Mouse (Mus musculus): Measurements from ENCODE around the gene Nacc2.
A peak's percentile ranks its signal among the peaks of the same experiment; 100 is the strongest.

The Nacc2 gene

DNA sequence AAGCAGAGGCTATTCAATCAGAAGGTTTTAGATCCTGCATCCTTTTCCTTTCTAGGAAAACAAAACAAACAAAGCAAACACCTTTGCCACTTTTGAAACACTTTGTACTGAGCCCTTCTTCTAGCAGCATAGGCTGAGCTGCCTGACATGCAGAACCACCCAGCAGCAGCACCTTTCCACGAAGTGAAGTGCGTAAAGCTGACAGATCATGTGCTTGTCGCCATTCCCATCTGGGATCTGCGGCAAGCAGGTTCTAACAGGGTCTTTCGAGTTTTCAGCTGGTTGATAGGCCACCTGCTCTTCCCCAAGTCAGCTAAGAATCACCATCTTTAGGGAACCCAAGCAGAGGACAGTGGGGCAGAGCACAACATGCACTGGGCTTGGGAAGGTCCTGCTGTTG is 66.8 kb downstream of the Nacc2 start:
- DNase-seq (ENCODE audit: low read depth, low spot score): no peak

GRCm38 (mm10) chr2:26055747-26056102 is 67.3 kb downstream of the Nacc2 start:
- DNase-seq (ENCODE audit: low read depth, low spot score): no peak

DNA sequence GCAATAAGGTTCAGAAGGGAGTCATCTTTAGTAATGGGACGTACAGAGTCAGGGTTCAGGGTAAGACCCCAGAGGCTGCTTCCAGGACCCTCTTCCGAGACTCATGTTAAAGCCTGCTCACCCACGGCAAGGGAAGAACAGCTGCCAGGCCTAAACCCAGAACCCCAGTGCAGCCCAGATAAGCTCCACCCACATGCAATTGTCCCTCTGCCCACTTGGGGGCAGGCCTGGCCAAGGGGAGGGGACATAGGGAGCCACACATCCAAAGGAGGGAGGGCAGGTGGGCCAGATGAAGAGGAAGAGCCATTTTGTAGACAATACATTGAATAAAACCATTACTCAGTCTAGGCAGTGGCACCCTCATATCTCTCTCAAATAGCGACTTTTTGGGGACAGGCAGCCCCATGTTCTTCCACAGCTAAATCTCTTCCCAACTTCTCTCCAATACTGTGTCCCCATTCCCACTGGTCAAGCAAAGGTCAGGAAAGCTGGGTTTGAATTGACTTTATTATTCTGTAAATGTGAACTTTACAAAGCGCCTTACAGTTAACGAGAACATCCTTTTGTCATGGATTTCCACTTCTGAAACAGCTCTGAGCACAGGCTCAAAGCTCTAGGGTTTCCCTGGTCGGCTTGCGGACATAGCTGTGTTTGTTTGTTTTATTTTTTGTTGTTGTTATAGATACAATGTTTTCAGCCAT is 67.8 kb downstream of the Nacc2 start:
- peak; percentile 23 for DNase-seq (ENCODE audit: low read depth, low spot score)

DNA sequence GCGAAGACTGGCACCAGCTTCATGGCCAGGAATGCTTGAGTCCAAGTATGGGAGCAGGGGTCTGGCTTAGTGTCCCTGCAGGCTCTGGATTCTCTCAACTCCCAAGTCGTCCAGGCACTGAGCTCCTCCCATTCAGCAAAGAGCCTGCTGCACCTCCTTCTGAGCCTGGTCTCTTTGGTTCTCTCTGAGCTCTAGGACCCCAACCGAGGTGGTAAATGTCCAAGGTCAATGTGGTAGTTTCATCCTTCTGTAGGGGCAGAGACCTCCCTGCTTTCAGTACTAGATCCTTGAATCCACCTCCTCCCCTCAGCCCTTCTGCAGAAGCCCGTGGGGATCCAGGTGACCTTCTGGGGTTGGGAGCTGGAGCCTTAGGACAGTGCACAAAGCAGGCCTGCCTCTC is 70.2 kb downstream of the Nacc2 start:
- no peak for DNase-seq (ENCODE audit: low read depth, low spot score)

- DNase-seq (ENCODE audit: low read depth, low spot score): no peak
Observed at GRCm38 (mm10) chr2:26048816-26049215, 74.2 kb downstream of the Nacc2 start.

GRCm38 (mm10) chr2:26044216-26044615 is 78.8 kb downstream of the Nacc2 start:
- DNase-seq (ENCODE audit: low read depth, low spot score): no peak

DNA sequence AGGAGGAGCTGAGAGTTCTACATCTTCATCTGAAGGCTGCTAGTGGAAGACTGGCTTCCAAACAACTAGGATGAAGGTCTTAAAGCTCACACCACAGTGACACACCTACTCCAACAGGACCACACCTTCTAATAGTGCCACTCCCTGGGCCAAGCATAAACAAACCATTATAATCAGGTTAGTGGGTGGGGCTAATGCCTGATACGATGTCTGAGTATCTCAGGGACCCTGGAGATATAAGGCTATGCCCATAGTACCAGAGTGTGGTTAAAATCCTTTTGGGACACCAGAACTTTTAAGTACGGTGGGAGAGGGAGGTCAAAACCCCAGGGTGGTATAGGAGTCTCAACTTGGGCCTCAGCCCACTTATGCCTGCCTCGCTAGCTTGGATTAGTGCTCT is 80.4 kb downstream of the Nacc2 start:
- DNase-seq (ENCODE audit: low read depth, low spot score): no peak

DNA sequence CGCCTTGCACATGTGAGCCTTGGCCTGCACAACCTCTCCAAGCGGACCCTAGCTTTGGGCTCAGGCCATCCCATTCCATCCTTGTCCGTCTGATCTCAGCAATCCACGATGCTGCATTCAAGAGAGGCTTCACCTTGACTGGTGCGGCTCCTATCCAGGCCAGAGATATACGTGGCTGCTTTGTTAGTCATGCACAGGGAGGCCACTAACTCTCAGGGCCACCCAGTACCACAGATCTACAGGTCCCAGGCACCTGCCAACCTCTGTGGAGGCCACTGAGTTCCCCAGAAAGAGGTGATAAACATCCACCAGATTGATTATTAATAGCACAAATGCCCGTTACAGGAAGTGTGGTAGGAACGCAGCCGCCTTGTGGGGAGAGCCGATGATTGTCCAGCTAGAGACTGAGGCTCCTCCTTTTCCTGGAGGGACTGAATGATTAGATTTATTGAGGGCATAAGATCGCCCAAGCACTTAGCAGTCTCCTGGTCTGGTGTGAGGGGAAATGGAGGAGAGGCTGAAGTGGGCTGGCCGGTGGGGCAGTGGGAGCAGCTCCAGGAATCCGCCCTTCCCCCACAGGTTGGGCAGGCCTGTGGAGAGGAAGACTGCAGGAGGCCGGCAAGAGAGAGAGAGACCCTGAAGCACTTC is 81.7 kb downstream of the Nacc2 start:
- DNase-seq (ENCODE audit: low read depth, low spot score): no peak

GRCm38 (mm10) chr2:26039951-26040350 is 83.1 kb downstream of the Nacc2 start:
- peak; percentile 48 for DNase-seq (ENCODE audit: low read depth, low spot score)

GRCm38 (mm10) chr2:26037386-26037785 is 85.6 kb downstream of the Nacc2 start:
- DNase-seq (ENCODE audit: low read depth, low spot score): no peak

GRCm38 (mm10) chr2:26034344-26035050 is 88.5 kb downstream of the Nacc2 start:
- no peak for DNase-seq (ENCODE audit: low read depth, low spot score)

- no peak for DNase-seq (ENCODE audit: low read depth, low spot score)
Observed at GRCm38 (mm10) chr2:26030288-26030687, 92.7 kb downstream of the Nacc2 start.

DNA sequence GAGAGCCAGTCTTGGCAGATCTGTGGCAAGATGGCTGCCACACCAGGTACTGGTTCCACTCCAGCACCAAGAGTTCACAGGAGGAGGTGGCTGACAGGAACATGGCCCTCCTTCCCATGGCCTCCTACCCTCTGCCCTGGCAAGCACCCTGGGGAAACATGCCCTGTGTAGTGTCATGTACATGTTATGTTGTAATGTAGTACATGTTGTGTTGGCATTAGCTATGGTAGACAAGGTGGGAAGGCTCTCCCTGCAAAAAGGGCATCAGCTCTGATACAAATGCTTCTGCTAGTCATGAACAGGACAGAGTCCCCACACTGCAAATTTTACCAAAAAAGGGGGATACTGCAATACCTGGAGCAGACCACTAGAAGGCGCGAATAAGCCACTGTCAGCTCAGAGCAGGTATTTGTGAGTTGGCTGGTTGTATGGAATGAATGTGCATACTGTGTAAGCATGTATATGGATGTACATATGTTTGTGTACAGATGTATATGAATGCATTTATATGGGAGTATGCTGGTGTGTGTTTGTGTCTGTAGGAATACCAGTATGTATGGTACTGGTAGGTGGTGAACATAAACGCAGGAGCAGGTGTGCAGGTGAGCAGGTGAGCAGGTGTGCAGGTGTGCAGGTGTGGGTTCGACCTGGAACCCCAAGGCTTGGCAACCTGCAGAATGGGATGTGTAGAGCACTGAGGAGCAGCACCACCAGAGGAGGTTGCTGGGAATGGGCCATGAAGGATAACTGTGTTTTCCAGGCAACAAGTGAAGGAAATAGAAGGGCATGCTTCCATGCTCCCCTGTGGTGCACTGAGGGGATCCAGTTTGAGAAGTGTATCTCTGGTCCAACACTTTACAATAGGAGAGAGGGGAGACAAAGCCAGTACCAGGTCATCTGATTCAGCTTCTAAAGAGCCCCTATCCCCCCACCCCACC is 98.6 kb downstream of the Nacc2 start:
- peak; percentile 13 for DNase-seq (ENCODE audit: low read depth, low spot score)

DNA sequence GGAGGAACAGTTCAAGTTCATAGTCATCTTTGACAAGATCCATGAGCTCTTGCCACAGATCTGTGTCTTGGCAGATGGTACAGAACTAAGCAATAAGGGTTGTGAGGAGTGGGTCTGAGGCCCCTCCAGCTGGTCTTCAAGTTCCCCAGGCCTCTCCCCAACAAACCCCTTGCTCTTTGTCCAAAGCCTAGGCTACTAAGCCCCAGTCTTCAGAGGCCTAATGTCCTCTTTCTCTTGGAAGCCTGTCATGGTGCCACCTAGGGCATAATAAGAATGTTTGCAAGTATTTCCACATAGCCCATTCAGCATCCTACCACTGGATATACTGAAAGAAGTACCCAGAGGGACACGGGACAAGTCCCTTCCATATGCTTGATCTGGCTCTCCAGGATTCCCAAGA is 100.4 kb downstream of the Nacc2 start:
- DNase-seq (ENCODE audit: low read depth, low spot score): no peak

DNA sequence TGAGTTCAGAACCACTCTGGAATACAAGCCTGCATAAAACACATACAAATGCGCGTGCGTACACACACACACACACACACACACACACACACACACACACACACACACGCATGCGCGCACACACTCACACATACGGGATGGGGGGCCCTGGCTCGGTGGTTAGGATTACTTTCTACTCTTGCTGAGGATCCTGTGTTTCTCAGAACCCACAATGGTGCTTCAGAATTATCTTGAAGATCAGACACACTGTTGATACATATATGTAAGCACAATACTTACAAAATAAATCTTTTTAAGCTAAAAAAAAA is 100.8 kb downstream of the Nacc2 start:
- DNase-seq (ENCODE audit: low read depth, low spot score): no peak

DNA sequence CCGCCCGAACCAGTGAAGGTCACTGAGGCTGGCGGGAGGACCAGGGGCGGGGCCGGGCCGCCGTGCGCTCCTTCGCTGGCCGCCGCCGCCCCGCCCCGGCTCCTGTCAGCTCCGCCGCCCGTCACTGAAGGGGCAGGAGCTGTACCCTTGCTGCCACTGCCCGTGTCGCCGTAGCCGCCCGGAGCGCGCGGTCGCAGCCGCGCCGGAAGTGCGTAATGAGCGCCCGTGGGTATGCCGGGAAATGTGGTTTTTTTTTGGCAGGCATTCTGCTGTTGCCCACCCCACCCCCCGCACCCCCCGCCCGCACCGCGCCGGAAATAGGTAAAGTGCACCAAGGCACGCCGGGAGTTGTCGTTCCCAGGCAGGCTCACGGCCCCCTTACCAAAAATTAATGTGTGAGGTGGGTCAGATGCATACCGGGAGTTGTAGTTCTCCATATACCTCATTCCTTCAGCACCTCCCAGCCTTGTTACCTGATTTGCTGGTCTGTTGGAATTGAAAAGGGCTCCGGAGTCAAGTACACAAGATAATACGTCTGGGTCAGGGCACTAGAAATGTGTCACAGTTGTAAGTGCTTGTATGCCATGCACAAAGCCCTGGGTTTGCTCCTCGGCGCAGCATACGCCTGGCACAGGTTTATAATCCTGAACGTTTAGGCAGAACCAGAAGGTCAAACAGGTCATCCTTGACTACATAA is 101.3 kb downstream of the Nacc2 start, which contains the start of gene Ubac1:
Ubac1 (minus strand) TSS at position 187 of the 697 bp plus-strand sequence.
- peak; percentile 88 for DNase-seq (ENCODE audit: low read depth, low spot score)

DNA sequence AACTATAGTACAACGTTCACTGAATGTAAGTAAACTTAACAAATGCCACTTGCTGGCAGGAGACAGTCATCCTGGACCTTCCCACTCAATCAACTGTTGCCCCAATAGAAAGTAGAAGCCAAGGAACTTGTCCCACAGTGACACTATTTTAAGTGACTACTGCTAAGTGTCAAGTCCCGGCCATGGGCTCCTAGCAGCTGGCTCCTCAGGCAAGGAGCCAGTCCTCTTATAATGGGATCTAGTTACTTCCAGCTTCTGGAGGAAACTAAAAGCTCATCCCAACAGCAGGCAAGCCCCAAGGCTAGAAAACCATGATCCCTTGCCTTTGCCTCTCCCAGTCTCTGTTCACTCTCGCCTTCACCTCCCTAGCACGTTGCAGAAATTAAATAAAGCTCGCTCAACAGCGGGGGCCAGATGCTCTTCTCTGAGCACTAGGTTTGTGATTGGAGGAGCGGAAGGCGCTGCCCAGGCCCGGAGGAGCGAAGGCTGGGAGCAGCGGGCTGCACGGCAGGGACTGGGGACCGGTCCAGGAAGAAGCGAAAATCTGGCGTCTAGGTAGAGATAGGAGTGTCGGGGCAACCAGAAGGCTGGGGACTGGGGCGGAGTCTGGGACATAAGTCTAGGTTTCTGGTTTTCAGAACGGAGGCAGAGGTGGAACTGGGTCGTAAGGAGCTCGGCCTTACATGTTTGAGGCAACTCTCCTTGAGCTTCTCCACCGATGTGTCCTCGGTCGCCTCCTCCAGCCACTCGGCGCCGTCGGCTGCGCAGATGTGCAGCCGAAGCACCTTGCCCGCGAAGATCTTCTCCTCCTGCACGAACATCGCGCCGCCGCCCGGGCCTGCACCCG is 102.1 kb downstream of the Nacc2 start:
- peak; percentile 40 for DNase-seq (ENCODE audit: low read depth, low spot score)

DNA sequence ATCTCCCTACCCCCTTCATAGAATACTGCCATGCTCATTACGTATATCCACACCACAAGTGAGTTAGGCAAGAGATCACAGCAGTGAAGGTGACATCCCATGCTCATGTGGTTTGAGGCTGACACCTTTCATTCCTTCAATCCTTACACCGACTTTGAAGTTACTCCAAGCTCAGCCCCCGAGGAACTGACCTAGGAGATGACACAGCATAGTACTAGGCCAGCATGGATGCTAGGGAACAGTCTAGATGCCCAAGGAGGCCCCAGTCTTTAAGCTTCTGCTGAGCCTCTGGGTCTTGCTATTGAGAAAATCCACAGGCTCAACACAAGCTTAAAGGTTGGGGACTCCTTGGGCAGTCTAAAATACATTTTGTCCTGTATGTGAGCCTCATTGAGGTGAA is 103.1 kb downstream of the Nacc2 start:
- DNase-seq (ENCODE audit: low read depth, low spot score): no peak

GRCm38 (mm10) chr2:26017326-26017725 is 105.7 kb downstream of the Nacc2 start:
- no peak for DNase-seq (ENCODE audit: low read depth, low spot score)

DNA sequence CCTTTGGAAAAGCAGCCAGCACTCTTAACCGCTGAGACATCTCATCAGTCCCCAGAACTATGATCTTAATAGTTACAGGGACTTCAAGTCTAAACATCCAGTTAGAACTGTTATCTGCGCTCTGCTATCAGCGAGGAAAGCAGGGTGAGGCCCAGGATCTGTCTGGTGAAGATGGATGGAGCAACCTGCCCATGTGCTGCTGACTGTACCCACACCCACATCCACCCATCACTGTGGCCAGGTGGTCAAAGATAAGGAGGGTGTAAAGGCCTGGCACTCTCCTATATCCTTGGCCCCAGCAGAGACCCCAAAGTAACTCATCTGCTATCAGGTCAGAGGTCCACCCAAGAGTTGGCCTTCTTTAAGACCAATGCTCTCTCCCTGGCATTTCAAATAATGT is 109.3 kb downstream of the Nacc2 start:
- DNase-seq (ENCODE audit: low read depth, low spot score): no peak

Measured in telencephalon, adult 2 months (tissue).